Mouse (Mus musculus): Measurements from ENCODE around the gene Rbms3.
A peak's percentile ranks its signal among the peaks of the same experiment; 100 is the strongest.

Rbms3 gene

DNA sequence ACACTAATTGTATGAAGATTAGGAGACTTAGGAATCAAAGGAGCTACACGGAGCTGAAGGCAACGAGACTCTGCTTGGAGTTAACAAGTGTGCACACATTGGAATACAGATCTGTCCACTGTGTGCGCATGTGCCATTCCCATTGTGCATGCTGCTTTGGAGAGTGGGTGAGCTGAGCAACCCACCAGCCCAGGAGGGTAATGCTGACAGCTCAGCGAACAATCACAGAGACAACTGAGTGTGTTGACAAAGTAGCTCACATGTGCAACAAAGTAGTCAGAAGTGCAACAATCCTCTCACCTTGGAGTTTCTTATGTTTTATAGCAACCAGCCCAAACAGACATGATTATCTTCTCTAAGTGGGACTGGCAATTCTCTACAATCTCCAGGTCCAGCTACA, 955.5 kb downstream of the Rbms3 start:
- DNase-seq (ENCODE audit: extremely low spot score, low read depth, low spot score), result no peak

DNA sequence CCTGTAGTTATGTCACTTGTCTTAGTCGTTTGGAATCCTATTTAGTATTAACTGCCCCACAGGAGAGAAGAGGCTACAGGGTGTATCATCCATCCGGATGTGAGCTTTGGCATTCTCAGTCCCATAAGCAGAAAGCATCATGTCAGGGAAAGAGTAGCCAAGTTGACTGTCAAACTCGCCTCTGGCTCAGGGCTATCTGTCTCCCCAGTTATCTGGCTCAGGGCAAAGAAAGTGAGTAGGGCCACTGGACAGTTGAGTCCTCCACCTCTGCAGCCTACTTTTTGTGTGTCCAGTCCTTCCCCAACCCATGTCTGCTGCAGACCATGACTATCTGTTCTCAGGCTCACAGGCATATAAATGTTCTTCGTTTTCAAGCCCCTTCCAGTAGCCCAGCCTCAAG, 968.7 kb downstream of the Rbms3 start:
- no peak for DNase-seq (ENCODE audit: extremely low spot score, low read depth, low spot score)

DNA sequence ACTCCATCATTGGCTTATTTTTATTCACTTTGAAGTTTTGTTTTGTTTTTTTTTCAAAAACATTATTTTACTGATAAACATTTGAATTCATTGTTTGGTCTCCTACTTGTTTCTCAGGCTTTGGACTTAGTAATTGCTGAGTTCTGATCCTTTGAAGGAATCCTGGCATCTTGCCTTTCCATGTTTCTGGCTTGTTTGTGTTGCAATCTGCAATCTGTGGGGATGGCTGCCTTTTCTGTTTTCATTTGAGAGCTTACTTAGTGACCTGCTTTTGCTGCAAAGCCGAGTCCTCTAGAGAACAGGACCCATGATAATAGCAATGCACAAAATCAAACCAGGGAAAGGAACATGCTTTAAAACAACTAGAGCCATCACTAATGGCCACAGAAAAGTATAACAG, 969.8 kb downstream of the Rbms3 start:
- no peak for DNase-seq (ENCODE audit: extremely low spot score, low read depth, low spot score)

DNA sequence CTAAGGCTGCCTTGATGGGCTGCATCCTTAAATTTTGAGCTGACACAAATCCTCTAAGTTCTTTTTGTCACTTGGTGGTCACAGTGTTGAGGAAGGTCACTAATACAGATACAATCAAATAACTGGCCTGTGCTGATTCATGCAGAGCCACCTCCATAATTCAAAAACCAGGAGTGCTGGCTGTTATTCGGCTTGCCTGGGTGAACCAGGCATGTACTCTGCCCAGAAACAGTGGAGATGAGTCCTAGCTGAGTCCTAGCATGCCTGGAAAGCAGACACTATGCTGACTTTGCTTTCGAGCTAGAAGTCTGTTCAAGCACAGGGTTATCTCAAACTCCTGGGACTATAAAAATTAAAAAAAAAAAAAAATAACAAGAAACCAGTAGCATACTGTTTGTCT, 972.6 kb downstream of the Rbms3 start:
- no peak for DNase-seq (ENCODE audit: extremely low spot score, low read depth, low spot score)

DNA sequence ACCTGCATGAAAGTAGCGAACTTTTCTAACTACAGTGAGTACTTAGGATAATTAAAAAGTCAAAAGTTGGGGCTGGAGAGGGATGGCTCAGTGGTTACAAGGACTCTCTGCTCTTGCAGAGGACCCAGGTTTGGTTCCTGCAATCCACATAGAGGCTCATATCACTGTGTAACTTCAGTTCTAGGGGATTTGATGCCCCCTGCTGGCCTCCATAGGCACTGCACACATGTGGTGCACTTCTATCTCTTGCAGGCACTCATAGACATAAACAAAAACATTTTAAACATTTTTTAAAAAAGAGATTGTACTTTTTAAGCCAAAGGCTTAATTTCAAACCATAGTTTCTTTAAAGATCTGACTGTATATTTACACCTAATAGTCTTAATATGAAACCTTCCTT, 978.3 kb downstream of the Rbms3 start:
- no peak for DNase-seq (ENCODE audit: extremely low spot score, low read depth, low spot score)

DNA sequence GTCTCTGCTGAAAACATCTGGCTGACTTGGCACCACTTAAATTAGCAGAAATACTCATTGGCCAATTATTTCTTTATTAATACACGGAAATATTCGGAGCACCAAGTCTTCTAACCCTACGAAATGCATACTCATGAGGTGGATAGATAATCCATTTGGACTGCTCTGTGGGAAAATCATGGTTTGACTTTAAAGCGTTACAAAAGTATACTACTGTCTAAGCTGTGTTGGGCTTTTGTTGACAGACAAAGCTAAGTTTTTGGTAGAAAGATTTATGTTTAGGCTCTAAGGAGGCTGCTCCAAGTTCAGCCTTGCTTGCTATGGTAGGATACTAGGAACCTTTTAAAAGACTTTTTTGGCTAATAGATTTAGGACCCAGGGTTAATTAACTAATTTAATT, 979.8 kb downstream of the Rbms3 start:
- DNase-seq (ENCODE audit: extremely low spot score, low read depth, low spot score), result peak; percentile 56

DNA sequence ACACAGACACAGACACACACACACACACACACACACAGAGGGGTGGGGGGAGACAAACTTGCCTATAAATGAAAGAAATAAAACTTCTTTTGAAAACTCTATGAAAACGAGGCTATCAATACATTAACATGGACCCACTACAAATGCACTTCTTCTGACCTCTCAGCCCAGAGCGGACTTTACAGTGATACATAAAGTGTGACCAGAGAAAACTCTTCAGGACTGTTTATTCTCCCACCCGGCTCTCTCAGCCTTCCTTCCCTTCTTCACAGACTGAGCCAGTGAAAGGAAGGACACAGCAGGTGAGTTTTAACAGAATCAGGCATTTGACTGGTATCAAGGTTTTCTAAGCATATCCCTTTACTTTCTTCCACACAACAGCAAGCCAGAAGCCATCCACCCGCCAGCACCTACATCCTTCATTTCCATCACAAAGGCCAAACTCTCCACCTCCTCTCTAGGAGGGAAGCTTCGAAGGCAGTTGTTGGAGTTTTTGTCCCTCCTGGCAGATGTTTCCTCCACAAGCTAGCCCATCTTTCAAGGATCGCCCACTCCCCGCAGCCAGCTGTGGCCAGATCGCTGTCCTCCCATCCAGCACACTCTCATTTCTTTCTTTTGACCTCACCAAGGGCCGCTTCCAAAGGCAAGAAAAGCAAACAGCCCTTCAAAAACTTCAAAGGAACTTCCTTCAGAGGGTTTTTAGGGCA, 980.5 kb downstream of the Rbms3 start:
- no peak for DNase-seq (ENCODE audit: extremely low spot score, low read depth, low spot score)

DNA sequence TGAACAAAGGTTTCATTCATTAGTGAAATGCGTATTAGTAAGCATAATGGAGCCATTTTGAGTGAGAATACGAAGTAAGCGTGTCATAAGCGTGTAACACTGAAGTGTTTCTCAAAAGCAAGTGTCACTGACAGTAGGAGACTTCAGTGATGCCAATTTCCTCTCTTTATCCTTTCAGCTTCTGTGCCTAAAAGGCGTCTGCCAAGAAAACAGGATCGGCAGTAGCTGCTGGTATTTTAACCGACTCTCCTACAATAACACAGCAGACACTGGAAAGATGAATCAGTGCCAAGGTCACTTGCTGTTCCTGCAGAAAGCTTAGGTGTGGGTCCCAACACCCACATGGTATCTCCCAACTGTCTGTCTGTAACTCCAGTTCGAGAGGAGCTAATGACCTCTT, 985.1 kb downstream of the Rbms3 start:
- no peak for DNase-seq (ENCODE audit: extremely low spot score, low read depth, low spot score)

DNA sequence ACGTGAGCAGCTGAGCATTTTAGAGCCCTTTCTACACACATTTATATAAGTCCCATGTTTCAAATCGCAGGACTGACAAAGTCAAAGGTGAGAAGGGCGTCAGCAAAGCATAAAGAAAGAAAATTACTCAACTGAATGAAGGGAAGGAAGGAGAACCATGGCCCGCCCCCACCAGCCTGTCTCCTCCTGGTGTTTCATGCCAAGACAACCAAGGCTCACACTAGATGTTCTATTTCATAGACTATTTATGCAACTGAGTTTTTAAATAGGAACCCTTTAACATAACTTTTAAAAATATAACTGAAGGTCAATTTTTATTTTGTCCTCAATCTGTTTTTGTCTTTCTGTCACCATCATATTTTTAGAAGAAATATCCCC, 989.4 kb downstream of the Rbms3 start:
- DNase-seq (ENCODE audit: extremely low spot score, low read depth, low spot score), result no peak

DNA sequence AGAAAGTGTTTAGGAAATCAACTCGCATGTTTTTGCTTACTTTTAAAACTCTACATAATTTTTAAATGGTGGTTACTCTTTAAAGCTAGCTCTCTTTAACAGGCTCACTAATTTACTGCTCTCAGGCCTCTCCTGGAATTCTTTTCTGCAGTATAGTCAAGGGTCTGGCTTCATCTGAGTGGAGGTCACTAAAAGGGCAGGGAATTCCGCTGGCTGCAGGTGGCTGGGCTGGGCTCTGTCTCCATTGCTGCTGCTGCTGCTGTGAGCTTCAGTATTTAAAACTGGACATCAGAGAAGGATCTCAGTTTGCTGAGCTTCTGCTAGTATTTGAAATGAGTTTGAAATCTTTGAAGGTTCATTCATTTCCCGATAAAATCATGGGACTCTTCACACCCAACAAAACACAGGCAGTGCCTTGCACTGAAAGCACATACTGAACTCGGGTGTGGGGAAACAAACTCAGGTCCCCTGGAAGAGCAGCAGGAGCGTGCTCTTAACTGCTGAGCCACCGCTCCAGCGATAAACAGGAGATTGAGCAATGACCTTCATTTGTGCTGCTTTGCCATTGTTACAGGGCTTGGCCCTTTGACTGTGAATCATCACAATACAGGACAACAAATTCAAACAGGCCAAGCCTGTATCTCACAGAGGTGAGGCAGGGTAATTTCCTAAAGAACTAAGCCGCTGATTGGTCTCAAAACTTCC, 990.0 kb downstream of the Rbms3 start:
- DNase-seq (ENCODE audit: extremely low spot score, low read depth, low spot score), result peak; percentile 54

DNA sequence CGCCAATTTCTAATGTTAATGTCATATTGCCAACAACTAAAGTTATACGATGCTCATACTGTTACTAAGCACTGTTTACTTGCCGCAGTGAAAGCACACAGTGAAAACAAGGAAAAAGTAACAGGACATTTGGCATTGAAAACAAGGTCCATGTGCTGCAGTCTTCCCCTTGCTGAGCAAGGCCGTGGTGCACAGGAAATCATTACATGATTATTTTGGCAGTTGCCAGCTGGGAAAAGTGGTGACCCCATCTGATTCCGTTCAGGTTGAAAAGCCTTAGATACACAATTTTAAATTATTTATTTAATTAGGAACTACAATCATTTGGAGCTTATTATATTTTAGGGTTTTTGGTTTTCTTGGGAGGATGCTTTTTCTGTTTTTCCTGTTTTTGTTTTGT, 995.9 kb downstream of the Rbms3 start:
- no peak for DNase-seq (ENCODE audit: extremely low spot score, low read depth, low spot score)

DNA sequence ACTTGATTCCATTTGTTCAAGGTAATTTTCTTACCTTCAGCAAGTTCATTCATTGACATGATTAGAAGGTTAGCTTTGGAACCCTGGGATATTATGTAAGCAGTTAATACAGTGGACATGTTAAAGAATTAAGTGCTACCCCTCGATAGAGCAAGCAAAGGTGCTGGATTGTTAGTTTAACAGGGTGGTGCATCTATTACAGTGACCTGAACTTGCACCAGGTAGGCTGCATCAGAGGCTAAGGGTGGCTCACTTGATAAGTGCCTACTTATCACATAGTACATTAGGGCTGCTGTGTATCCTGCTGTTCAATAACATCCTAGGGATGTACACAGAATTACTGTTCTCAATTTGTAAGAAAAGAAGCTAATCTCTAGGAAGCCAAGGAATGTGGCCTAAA, 996.6 kb downstream of the Rbms3 start:
- DNase-seq (ENCODE audit: extremely low spot score, low read depth, low spot score), result no peak

DNA sequence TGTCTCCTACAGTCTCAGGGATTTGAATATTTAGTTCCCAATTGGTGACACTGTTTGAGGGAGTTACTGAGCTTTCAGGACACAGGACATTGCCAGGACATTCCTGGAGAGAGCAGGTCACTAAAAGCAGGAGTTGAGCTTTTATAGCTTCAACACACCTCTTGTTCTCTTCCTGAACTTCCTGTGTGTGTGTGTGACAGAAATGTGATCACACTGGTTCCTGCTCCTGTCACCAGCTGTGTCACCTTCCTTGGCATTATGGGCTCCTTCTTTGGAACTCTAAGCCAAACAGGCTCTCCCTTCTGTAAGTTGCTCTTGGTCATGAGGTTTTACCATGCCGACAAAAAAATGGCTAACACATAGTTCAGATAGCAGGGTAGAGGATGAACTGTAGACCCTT, 997.9 kb downstream of the Rbms3 start:
- DNase-seq (ENCODE audit: extremely low spot score, low read depth, low spot score), result no peak

DNA sequence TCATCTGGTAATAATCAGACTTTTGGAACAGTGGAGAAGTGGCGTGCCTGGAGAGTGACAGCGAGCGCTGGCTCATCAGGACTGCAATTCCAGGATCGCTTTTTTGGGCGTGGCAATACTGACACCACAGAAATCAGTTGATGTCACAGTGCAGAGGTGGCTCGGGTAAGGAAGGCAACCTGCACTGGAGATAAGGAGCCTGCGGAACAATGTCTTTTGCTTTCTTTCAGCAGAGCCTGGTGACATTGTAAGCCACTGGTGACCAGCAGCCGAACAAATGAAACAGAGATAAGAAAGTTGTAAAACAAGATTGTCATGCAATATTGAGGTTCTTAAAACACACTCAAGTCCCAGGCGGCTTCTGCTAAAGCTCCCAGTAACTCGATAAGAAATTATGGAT, 998.9 kb downstream of the Rbms3 start:
- DNase-seq (ENCODE audit: extremely low spot score, low read depth, low spot score), result no peak

DNA sequence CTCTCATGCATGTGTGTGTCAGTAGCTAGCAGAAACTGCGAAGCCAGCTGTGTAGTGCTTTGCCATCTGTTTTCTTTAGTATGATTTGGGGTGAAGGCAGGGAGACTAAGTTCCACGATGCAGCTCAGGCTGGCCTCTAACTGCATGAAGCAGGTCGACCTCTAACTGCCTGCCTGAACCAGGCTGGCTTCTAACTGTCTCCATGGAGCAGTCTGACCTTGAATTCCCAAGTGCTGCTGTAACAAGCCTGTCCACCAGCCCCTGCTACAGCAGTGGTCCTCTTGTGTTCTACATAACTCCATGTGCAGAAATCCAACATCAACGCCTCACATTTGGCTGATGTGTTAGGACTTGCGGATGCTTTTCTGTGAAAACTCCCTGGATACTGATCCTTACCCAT, 1009.3 kb downstream of the Rbms3 start:
- DNase-seq (ENCODE audit: extremely low spot score, low read depth, low spot score), result no peak

DNA sequence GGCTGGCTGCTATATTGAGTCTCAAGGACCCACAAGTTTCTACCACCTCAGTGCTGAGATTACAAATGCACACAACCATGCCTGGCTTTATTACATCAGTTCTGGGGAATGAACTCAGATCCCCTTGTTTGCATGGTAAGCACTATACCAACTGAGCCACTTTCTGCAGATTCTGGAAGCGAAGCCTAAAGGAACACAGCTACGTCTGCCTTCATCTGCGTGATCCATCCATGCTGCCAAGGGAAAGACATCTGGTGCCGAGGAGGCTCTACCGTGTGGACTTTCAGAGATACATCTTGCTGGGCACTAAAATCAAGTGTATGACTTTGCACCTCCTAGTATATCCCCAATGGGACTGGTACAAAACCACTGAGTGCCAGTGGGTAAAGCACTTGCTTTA, 1010.8 kb downstream of the Rbms3 start:
- no peak for DNase-seq (ENCODE audit: extremely low spot score, low read depth, low spot score)

DNA sequence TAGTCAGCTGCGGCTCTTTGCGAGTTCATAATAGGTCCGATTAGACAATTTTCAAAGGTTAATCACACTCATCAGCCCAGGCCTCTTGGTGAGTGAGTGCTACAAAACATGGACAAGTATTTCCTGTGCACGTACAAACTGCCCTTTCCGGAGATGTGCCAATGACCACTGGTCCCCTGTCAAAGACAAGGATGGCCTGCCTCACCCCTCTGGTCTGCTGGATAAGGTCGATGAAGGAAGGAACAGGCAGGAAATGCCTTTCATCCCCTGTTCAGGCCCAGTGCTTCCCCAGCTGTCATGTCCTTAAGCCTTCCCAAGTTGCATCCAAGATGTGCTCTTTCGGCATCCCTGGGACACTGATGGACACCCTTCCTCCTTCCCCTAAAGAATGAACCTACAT, 1016.4 kb downstream of the Rbms3 start:
- DNase-seq (ENCODE audit: extremely low spot score, low read depth, low spot score), result no peak

DNA sequence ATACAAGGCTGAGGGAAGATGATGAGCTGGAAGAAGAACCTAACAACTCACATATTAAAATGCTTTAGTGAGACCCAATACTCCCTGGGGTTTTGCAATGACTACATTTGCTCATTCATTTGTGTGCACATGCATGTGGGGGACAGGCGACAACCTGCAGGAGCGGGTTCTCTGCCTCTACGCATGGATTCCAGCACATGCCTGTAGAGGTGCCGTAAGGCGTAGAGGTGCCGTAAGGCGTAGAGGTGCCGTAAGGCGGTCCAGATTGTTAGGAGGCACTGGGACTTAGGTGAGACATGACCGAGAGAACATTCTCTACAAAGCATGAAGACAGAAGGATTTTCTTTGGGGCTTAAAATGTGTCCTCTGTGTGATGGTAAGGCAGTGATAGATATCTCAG, 1033.7 kb downstream of the Rbms3 start:
- no peak for DNase-seq (ENCODE audit: extremely low spot score, low read depth, low spot score)

DNA sequence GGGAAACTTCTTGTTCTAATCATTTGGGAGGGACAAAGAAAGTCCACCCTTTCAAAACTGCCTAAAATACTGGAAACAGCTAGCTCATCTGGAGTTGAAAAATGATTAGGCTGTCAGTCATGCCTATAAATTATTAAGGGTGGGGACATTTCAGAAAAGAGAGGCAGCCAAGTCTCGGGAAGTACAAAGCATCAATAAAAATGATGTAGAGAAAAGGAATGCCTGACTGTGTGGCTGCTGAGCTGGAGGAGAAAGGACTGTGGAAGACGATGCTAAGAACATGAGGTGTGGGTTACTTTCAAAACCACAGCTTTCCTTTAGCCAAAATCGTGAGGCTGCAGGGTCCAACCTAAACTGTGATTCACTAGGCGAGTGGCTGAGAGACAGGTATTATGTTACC, 1037.2 kb downstream of the Rbms3 start:
- no peak for DNase-seq (ENCODE audit: extremely low spot score, low read depth, low spot score)

DNA sequence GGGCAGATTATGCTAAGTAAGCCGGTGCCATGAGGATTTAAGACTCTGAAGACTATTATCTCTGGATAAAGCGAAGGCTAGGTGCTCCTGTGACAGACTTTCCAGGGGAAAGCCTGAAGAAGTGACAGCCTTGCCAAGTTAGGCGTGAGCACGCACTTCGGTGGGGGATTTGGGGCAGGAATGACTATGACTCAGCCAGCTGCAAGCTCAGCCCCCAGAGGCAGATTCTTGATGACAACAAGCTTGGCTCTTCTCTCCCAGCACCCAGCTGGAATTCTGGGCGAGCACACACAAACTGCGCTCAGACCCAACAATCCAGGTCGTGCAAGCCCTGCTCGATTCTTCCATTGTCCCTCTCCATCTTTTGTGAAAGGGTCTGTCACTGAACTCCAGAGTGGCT, 1038.6 kb downstream of the Rbms3 start:
- DNase-seq (ENCODE audit: extremely low spot score, low read depth, low spot score), result no peak

DNA sequence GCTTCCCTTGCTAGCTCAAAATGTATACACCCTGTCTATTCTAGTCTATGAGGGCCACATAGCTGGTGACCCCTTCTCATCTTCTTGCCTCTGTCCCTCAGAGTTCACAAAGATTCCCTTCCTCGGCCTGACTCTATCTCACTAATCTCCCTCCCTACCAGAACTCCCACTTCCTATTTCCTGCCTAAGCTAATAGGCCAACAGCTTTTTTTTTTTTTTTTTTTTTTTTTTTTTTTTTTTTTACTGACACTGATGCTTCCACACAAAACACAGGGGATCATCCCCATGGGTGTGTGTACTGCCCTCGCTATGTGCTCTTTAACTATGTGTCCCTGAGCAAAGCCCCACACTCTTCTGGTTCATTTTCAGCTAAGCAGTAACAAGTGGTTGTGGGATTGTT, 1060.0 kb downstream of the Rbms3 start:
- no peak for DNase-seq (ENCODE audit: extremely low spot score, low read depth, low spot score)

DNA sequence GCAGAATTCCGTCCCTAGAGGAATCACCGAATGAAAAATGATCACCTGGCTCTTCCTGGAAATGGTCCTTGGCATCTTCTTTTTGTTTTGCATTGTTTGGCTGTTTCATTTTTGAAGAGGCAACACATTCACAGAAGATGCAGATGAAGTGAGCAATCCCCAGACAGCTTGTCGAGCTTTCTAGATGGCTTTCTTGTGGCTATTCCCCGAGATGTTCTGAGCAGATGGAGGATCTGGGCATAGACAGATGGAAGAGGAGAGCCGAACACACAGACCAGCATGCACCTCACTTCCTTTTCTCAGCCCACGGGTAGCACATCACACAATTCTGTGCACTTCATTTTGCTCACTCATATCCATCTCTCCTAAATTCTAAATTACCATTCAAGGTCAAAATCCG, 1063.0 kb downstream of the Rbms3 start:
- no peak for DNase-seq (ENCODE audit: extremely low spot score, low read depth, low spot score)

DNA sequence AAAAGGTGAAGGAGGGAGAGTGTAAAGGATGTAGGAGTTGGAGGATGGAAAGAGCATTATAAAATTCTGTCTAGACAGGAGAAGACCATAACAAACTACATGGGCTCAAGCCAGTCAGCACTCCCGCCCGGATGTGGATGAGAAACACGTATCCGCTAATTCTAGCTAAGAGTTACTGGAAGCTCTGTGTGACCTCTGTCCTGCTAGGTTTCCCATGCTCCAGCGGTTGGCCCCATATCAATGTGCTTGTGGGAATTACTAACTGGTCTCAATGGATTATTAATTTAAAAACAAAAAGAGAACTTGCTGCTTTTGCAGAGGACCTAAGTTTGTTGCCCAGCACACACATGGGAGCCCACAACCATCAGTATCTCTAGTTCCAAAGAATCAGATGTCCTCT, 1071.9 kb downstream of the Rbms3 start:
- DNase-seq (ENCODE audit: extremely low spot score, low read depth, low spot score), result no peak
